Mouse (Mus musculus) brain, embryonic 14.5 days (tissue): ENCODE measurements around the gene Hras. TPM values are rescaled to one million over a fixed set of nuclear protein-coding genes. Genes with fewer than 3 reads are reported as not detected.

ENCODE experiments used
- DNase-seq: peaks from one replicate; pipeline ENCODE4 v3.0.0-alpha.2; 2011; ENCODE audit warnings: low read depth
- CTCF ChIP-seq: fragments of 200-500 bp; IDR thresholded peaks from 2 replicates; pipeline ENCODE4 v1.5.1; 2012; ENCODE audit warnings: inconsistent platforms, mild to moderate bottlenecking, moderate library complexity, borderline replicate concordance; ENCODE audit not compliant: insufficient read depth, insufficient read length; ENCODE audit errors: extremely low read depth
- POLR2A ChIP-seq: fragments of 200-500 bp; IDR thresholded peaks from 2 replicates; pipeline ENCODE4 v1.6.1; 2012; ENCODE audit warnings: mild to moderate bottlenecking, inconsistent platforms, borderline replicate concordance; ENCODE audit not compliant: poor library complexity, insufficient read depth, insufficient read length, severe bottlenecking; ENCODE audit errors: extremely low read depth
- polyA plus RNA-seq: library from polyadenylated mRNA; depleted of rRNA; stranded (reverse); fragments of >200 nt; gene quantifications from 2 replicates; pipeline ENCODE4 v1.2.3, GENCODE M21; 2012; rRNA removed

Hras gene
- polyA plus RNA-seq, 1 experiment, result 150 TPM

DNA sequence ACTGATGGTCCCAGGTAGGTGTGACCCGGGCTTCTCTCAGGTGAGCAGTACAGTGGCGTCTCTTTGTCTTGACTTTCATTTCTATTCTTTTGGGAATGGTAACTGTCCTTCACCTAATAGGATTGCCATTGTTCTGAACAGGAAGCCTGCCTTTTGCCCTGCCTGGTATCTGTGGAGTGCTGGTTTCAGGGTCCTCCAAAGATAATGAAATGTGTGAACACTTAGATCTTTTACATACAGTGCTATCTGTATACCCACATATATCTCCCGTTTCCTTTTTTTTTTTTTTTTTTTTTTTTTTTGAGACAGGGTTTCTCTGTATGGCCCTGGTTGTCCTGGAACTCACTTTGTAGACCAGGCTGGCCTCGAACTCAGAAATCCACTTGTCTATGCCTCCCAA lies 52.5 kb downstream of the Hras start:
- no peak for DNase-seq
- TF ChIP-seq CTCF (no peak), POLR2A (no peak)

Other genes with a start within 250 kb of the Hras start
- gene Ifitm5, start 243.7 kb downstream of the Hras start, polyA plus RNA-seq, result 0.78 and 7.3 TPM in 2 replicates
- not detected in 2 replicates for gene Gm45717, start 238.1 kb downstream of the Hras start, polyA plus RNA-seq
- gene Ifitm2, start 238.0 kb downstream of the Hras start, polyA plus RNA-seq, result 153 and 201 TPM in 2 replicates
- gene Ifitm1, start 226.8 kb downstream of the Hras start, polyA plus RNA-seq, result 23.4 and 31.8 TPM in 2 replicates
- gene Ifitm3, start 183.2 kb downstream of the Hras start, polyA plus RNA-seq, result 13.0 and 26.1 TPM in 2 replicates
- 0.73 and 0.77 TPM in 2 replicates for gene Ifitm6, start 176.1 kb downstream of the Hras start, polyA plus RNA-seq
- gene Gm17387, start 164.9 kb downstream of the Hras start, polyA plus RNA-seq, result not detected in 2 replicates
- gene B4galnt4, start 132.9 kb downstream of the Hras start, polyA plus RNA-seq, result 151 and 166 TPM in 2 replicates
- gene Pkp3, start 115.8 kb downstream of the Hras start, polyA plus RNA-seq, result 2.5 and 2.9 TPM in 2 replicates
- 1.8 and 2.1 TPM in 2 replicates for gene Sigirr, start 93.4 kb downstream of the Hras start, polyA plus RNA-seq
- gene Ano9, start 76.2 kb downstream of the Hras start, polyA plus RNA-seq, result 0.44 and 1.4 TPM in 2 replicates
- 55.3 and 57.0 TPM in 2 replicates for gene Ptdss2, start 71.6 kb downstream of the Hras start, polyA plus RNA-seq
- 35.2 and 41.2 TPM in 2 replicates for gene Rnh1, start 21.1 kb downstream of the Hras start, polyA plus RNA-seq
- gene Lrrc56, start 152 bp upstream of the Hras start, polyA plus RNA-seq, result 19.8 and 22.8 TPM in 2 replicates
- 3.1 and 4.9 TPM in 2 replicates for gene Lmntd2, start 20.1 kb upstream of the Hras start, polyA plus RNA-seq
- 25.0 and 39.3 TPM in 2 replicates for gene Rassf7, start 21.9 kb upstream of the Hras start, polyA plus RNA-seq
- gene Phrf1, start 34.8 kb upstream of the Hras start, polyA plus RNA-seq, result 19.9 and 47.1 TPM in 2 replicates
- gene Irf7, start 72.5 kb upstream of the Hras start, polyA plus RNA-seq, result 1.3 and 1.6 TPM in 2 replicates
- 0.04 and 0.06 TPM in 2 replicates for gene Cdhr5, start 82.8 kb upstream of the Hras start, polyA plus RNA-seq
- 2.4 and 3.8 TPM in 2 replicates for gene Sct, start 85.1 kb upstream of the Hras start, polyA plus RNA-seq
- gene Drd4, start 98.0 kb upstream of the Hras start, polyA plus RNA-seq, result 1.2 and 1.4 TPM in 2 replicates
- 43.3 and 82.1 TPM in 2 replicates for gene Deaf1, start 133.7 kb upstream of the Hras start, polyA plus RNA-seq
- gene Tmem80, start 133.7 kb upstream of the Hras start, polyA plus RNA-seq, result 62.2 and 84.7 TPM in 2 replicates
- 1.5 and 1.6 TPM in 2 replicates for gene Eps8l2, start 144.9 kb upstream of the Hras start, polyA plus RNA-seq
- 224 and 284 TPM in 2 replicates for gene Taldo1, start 198.2 kb upstream of the Hras start, polyA plus RNA-seq
- gene Gatd1, start 220.1 kb upstream of the Hras start, polyA plus RNA-seq, result 70.9 and 84.3 TPM in 2 replicates
- gene Cend1, start 235.5 kb upstream of the Hras start, polyA plus RNA-seq, result 24.3 and 54.4 TPM in 2 replicates
- 145 and 205 TPM in 2 replicates for gene Slc25a22, start 243.9 kb upstream of the Hras start, polyA plus RNA-seq